Mouse (Mus musculus): Measurements from ENCODE around the gene Atp6v1g3.

The Atp6v1g3 gene

GRCm38 (mm10) chr1:138273438-138273837 lies at the start of gene Atp6v1g3:
Atp6v1g3 (plus strand) TSS chr1:138273738.
- DNase-seq (ENCODE audit: low spot score in 2 of 2): no peak

GRCm38 (mm10) chr1:138233051-138233450 lies 40.5 kb upstream of the Atp6v1g3 start:
- DNase-seq (ENCODE audit: low spot score in 2 of 2): no peak

GRCm38 (mm10) chr1:138237252-138237651 lies 36.3 kb upstream of the Atp6v1g3 start:
- no peak for DNase-seq (ENCODE audit: low spot score in 2 of 2)

DNA sequence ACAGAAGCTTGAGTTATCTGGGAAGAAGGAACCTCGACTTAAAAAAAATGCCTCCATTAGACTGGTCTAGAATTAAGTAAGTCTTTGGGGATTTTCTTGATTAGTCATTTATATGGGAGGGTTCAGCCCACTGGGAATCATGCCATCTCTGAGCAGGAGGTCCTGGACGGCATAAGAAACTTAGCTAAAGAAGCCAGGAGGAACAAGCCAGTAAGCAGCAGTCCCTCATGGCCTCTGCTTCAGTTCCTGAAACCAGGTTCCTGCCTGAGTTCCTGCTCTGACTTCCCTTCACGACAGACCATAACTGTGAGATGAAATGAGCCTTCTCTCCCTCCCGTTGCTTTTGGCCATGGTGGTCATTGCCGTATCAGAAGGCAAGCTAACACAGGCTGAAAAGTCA lies 29.6 kb upstream of the Atp6v1g3 start:
- no peak for DNase-seq (ENCODE audit: low spot score in 2 of 2)

- DNase-seq (ENCODE audit: low spot score in 2 of 2): peak; percentile 61 to 67
Measured at GRCm38 (mm10) chr1:138244485-138244884, 29.1 kb upstream of the Atp6v1g3 start.

DNA sequence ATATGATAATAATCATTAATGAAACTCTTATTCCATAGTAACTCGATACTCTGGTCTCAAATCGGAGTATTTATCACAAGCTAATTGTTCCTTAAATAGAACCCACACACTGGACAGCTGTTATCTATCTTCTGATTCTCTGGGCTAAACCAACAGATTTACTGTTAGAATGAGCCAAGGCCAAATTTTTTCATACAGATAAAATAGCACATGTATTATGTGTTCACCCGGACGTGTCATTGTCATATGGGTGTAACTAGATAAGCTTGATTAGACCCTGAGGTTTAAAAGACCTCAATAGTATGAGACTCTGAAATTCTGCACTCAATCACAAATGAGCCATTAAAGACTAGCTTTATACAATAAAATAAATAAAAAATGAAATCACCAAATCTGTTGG lies 28.4 kb upstream of the Atp6v1g3 start:
- no peak for DNase-seq (ENCODE audit: low spot score in 2 of 2)

DNA sequence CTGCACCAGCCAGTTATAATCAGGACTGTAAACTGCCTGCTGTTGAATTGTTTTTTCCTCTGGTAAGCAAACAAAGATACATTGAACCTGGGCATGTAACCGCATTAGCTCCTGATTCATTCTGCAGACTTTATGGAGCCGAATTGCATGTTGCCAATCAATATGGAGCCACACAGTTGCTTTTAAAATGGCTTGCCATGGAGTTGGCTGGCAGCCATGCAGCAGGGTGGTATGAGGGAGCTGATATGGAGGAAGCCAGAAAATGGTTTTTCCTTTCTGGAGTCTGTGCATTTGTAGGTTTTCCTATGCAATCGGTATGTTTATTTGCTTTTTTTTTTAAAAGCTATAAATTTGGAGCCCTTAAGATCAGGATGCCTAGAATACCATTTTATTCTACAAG lies 28.0 kb upstream of the Atp6v1g3 start:
- peak in 1 of 2 experiments; percentile 29 for DNase-seq (ENCODE audit: low spot score in 2 of 2)

- no peak for DNase-seq (ENCODE audit: low spot score in 2 of 2)
Measured at GRCm38 (mm10) chr1:138246438-138247164, 26.9 kb upstream of the Atp6v1g3 start.

- no peak for DNase-seq (ENCODE audit: low spot score in 2 of 2)
Measured at GRCm38 (mm10) chr1:138247699-138248483, 25.6 kb upstream of the Atp6v1g3 start.

DNA sequence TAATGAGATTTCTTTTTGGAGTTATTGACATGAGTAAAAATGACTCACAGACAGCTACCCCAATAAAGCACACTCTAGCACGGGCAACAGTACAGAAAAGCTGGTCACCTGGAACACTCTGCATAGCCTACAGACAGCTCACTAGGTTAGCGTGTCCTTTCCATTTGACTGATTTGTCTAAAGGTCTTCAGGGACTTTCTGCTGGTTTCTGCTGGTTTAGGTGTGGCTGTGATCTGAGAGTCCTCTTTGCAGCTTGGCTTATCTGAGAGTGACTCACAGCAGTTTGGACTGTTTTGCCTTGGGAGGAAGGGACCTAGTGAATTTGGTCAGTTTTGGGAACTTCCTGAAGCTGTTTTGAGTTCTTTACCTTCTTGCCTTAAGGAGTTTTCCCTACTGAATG lies 24.8 kb upstream of the Atp6v1g3 start:
- DNase-seq (ENCODE audit: low spot score in 2 of 2): no peak

DNA sequence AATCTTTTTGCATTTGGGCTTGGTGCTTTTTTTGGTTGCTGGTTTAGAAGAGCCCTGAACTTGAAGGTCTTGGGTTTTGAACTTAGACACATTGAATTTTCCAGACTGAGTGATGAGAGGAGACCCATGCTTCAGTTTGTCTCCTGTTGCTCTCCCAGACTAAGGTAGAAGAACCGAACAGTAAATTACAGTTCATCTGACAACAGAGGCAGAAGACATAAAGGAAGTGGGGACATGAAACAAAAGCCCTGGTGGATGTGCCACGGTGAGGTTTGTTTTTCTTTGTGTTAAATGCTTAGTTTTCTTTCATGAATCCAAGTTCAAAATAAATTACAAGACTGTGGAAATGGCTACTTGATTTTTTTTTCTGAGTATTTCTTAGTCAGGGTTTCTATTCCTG lies 22.6 kb upstream of the Atp6v1g3 start:
- DNase-seq (ENCODE audit: low spot score in 2 of 2): no peak

DNA sequence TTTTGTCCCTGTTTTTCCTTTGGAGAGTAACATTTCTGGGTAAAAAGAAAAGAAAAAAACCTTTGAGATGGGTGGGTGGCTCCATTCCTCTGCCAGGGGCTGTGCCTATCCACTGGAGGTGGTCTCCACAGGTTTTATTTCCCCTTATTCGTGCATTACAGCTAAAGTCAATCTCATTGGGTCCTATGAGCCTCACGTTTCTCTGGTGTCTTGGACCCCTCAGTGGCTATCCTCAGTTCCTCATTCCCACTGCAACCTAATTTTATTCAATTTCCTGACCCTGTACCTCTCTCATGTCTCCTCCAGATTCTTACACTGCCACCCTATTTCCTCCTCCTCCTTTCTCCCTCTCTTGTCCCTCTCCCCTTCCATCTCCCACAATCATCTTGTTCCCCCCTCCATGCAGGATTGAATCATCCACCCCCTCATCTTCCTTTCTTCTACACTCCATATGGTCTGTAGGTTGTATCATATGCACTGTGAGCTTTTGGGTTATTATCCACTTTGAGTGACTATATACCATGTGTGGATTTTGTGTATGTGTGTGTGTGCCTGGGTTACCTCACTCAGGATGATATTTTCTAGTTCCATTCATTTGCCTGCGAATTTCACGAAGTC lies 17.3 kb upstream of the Atp6v1g3 start:
- no peak for DNase-seq (ENCODE audit: low spot score in 2 of 2)

GRCm38 (mm10) chr1:138258758-138259157 lies 14.8 kb upstream of the Atp6v1g3 start:
- DNase-seq (ENCODE audit: low spot score in 2 of 2): no peak

GRCm38 (mm10) chr1:138261520-138261919 lies 12.0 kb upstream of the Atp6v1g3 start:
- DNase-seq (ENCODE audit: low spot score in 2 of 2): no peak

GRCm38 (mm10) chr1:138262408-138262807 lies 11.1 kb upstream of the Atp6v1g3 start:
- DNase-seq (ENCODE audit: low spot score in 2 of 2): no peak

GRCm38 (mm10) chr1:138267465-138268055 lies 6.0 kb upstream of the Atp6v1g3 start:
- DNase-seq (ENCODE audit: low spot score in 2 of 2): no peak

GRCm38 (mm10) chr1:138274930-138275329 lies 1.4 kb downstream of the Atp6v1g3 start:
- DNase-seq (ENCODE audit: low spot score in 2 of 2): no peak

- no peak for DNase-seq (ENCODE audit: low spot score in 2 of 2)
Measured at GRCm38 (mm10) chr1:138275859-138276258, 2.3 kb downstream of the Atp6v1g3 start.

DNA sequence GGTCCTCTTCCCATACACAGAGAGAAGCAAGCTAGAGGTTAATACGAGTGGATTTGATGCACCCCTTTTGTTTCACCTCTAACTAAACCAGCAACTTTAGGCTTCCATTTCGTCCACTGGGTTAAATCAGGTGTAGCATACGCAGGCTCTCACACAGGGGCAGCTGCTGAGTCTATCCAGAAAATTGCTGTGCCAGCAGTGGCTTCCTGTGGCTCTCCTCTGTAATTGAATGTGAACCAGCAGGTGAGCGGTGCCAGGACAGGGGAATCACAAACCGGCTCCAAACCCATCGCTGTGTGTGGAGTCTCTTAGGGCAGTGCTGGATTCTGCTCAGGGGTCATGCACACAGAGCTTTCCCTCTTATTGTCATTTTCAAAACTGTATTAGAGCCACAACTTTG lies 7.6 kb downstream of the Atp6v1g3 start:
- DNase-seq (ENCODE audit: low spot score in 2 of 2): no peak

DNA sequence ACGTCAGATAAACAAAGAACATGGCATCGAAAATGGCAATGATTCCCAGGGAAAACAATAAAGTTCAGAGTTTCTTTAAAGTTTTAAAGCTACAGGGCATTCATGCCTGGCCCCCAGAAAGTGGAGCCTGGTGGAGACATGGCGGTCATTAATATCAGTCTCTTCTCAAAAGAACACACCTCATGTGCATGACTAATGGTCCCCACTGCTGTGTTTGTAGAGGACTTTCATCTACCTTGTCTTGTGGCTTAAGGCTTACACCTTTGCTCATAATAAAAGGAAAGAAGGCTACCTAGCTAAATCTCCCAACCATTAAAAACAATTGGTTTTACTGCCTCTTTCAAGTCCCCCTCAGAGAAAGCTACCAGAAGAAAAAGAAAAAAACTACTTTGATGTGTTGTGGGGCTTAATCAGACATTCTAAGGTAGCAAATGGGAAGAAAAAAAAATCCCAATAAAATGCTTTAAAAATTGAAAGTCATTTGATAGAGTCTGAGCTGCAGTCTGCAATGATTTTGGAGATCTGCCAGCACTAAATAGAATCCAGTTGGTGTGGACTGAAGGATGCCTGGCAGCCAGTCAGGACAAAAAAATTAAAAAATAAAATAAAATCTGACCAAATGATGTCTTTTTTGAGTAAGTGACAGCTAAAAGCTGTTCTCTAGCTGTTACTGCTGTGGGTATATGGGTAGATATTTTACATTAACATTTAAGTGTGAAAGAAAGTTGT lies 9.0 kb downstream of the Atp6v1g3 start:
- no peak for DNase-seq (ENCODE audit: low spot score in 2 of 2)

DNA sequence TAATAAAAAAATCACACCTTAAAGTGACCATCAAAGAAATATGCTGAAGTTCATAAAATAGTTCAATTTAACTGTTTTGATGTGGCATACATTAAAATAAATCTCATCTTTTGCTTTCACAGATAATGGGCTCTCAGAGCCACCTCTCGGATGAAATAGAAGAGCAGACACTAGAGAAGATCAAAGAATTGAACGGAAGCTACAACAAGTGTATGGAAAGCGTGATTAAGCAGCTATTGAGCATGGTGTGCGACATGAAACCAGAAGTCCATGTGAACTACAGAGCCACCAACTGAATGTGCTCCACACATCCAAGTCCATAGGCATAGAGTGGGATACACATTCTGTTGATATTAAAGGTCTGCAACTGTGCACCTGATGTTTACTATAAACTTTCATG lies 14.1 kb downstream of the Atp6v1g3 start:
- DNase-seq (ENCODE audit: low spot score in 2 of 2): no peak

GRCm38 (mm10) chr1:138288721-138289120 lies 15.2 kb downstream of the Atp6v1g3 start:
- DNase-seq (ENCODE audit: low spot score in 2 of 2): no peak

All from right cerebral cortex, postnatal 10 days (tissue).